Mouse (Mus musculus): ENCODE data around the gene Lsamp. TPM values are rescaled to one million over a fixed set of nuclear protein-coding genes. Genes with fewer than 3 reads are reported as not detected.
A peak's percentile ranks its signal among the peaks of the same experiment; 100 is the strongest.

The Lsamp gene
- total RNA-seq, 1 experiment from 2014 or later, result 7.4 TPM

GRCm38 (mm10) chr16:42190114-42191045 lies 2206.2 kb downstream of the Lsamp start:
- peak; percentile 94 for DNase-seq

Small RNA genes within 50 kb of the gene (microRNA-seq; reads per million reads assigned to microRNA genes)
- gene Gm27887 (0 reads per million in 2 experiments), gene Gm47276 (0 reads per million in 2 experiments)
